Mouse (Mus musculus): ENCODE results near the gene Pde6b.

GRCm38 (mm10) chr5:108423427-108423826 is 35.2 kb downstream of the Pde6b start:
- TF ChIP-seq TAL1 (conservative IDR thresholded peaks at IDR 0.05; ENCODE audit: low read depth, low read length) (no peak), CTCF (IDR thresholded peaks at IDR 0.05; ENCODE audit: low read depth, low read length) (no peak), GATA1 (IDR thresholded peaks at IDR 0.05; ENCODE audit: borderline replicate concordance, low read length) (no peak), POLR2AphosphoS5 (IDR thresholded peaks at IDR 0.05; ENCODE audit: insufficient replicate concordance, low read depth, low read length) (no peak)

Measured in G1E (cell line).